Mouse (Mus musculus) spleen, adult 2 months (tissue): ENCODE data around the gene Dppa4. TPM values are rescaled to one million over a fixed set of nuclear protein-coding genes. Genes with fewer than 3 reads are reported as not detected.

Experiments
- DNase-seq, 2 experiments: peaks; one replicate each; pipeline versions ENCODE4 v3.0.0 to v3.0.0-alpha.2; 2012 to 2021; ENCODE audit warnings: low spot score in 2 of 2, low read depth in 1 of 2
- H3K27ac ChIP-seq: fragments of 200-500 bp; 2 replicates; pipeline ENCODE4 v1.5.1; 2012; ENCODE audit warnings: low read length, inconsistent platforms; ENCODE audit not compliant: insufficient read depth
- H3K27me3 ChIP-seq: fragments of 200-500 bp; 2 replicates; pipeline ENCODE4 v1.6.1; 2012; ENCODE audit warnings: mild to moderate bottlenecking, moderate library complexity, low read length, inconsistent platforms; ENCODE audit not compliant: control insufficient read depth, insufficient read depth
- H3K36me3 ChIP-seq: fragments of 200-500 bp; 2 replicates; pipeline ENCODE4 v1.6.1; 2012; ENCODE audit warnings: mild to moderate bottlenecking, low read length, inconsistent platforms; ENCODE audit not compliant: control insufficient read depth, insufficient read depth
- H3K4me1 ChIP-seq: fragments of 200-500 bp; 2 replicates; pipeline ENCODE4 v1.6.1; 2011; ENCODE audit warnings: inconsistent platforms; ENCODE audit not compliant: control insufficient read depth, insufficient read depth, insufficient read length
- H3K4me3 ChIP-seq: fragments of 200-500 bp; 2 replicates; pipeline ENCODE4 v1.5.1; 2011; ENCODE audit warnings: mild to moderate bottlenecking, inconsistent platforms; ENCODE audit not compliant: insufficient read depth, insufficient read length; ENCODE audit errors: extremely low read depth
- CTCF ChIP-seq: fragments of 200-500 bp; IDR thresholded peaks from 2 replicates; pipeline ENCODE4 v1.5.1; 2011; ENCODE audit warnings: mild to moderate bottlenecking, inconsistent platforms; ENCODE audit not compliant: insufficient read depth, insufficient read length, insufficient replicate concordance; ENCODE audit errors: extremely low read depth
- POLR2A ChIP-seq: fragments of 200-500 bp; IDR thresholded peaks from 2 replicates; pipeline ENCODE4 v1.6.1; 2011; ENCODE audit warnings: low read depth, low read length, inconsistent platforms
- WGBS: fragments of 180-500 bp; shearing (Covaris S2); methylation state at CpG from one replicate; pipeline ENCODE4 v1.1.7; 2018; 5-methylcytosine and 5-hydroxymethylcytosine counted together
- polyA plus RNA-seq: library from polyadenylated mRNA; depleted of rRNA; stranded (reverse); fragments of >200 nt; gene quantifications from 2 replicates; pipeline ENCODE4 v1.2.3, GENCODE M21; 2012; rRNA removed

The Dppa4 gene
- polyA plus RNA-seq, 1 experiment = not detected

DNA sequence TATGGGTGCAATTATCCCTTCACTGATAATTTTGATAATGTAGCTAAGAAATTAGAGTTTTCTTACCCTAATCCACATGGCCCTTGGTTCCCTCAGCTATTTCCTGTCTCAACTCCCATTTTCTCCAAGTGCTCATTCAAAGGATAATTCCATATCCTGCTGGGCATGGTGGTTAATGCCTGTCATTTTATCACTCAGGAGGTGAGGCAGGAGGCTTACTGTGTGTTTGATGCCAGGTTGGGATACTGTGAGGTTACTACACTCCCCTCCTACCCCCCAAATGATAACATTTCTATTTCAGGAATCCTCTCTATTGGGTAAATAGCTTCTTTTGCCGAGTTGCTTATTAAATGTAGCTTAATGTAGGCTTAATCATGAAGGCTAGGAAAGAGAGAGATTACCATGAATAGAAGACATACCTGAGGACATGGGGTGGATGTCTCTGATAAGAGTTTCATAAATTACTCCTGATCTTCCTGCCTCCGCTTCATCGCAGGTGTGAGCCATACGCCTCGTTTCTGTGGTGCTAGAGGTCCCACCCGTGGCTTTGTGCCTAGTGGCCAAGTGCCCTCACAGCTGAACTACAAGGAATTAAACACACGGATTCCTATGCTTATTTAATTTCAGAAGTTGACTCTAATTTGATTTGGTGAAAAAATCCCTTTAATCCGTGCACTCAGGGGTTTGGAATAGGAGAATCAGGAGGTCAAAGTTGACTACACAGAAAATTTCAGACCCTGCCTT lies 40.2 kb downstream of the Dppa4 start:
- H3K4me1 ChIP-seq = no peaks in the 10 kb centered on the region
- WGBS = 89% methylated on average over 8 of the region's 8 CpGs
- no peaks in the 10 kb centered on the region for H3K36me3 ChIP-seq
- no peak overlapping the region for H3K4me3 ChIP-seq
- no peak for TF ChIP-seq CTCF
- TF ChIP-seq POLR2A = no peak
- no peak for DNase-seq
- H3K27ac ChIP-seq = no peak overlapping the region
- no peaks in the 10 kb centered on the region for H3K27me3 ChIP-seq

DNA sequence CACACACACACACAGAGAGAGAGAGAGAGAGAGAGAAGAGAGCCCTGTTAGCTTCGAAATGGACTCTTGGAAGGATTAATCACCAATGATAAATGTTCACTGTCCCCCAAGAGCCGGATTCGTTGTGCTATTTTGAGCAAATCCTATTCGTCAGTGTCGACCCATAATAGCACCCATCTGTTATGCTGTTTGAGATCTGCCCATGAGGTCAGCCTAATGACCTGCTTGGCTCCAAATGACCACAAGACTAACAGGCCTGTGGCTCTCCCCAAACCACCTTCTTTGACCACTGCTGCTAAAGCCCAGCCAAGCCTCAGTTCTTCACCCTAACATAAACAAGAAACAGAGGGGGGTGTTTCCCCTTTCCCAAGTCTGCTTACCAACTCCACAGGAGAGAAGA lies 43.4 kb downstream of the Dppa4 start:
- no peaks in the 10 kb centered on the region for H3K36me3 ChIP-seq
- H3K27ac ChIP-seq = no peak overlapping the region
- no peaks in the 10 kb centered on the region for H3K27me3 ChIP-seq
- H3K4me1 ChIP-seq = no peaks in the 10 kb centered on the region
- no peak overlapping the region for H3K4me3 ChIP-seq
- no peak for DNase-seq
- TF ChIP-seq POLR2A (no peak), CTCF (no peak)
- 75% methylated on average over 5 of the region's 5 CpGs for whole genome bisulfite sequencing

DNA sequence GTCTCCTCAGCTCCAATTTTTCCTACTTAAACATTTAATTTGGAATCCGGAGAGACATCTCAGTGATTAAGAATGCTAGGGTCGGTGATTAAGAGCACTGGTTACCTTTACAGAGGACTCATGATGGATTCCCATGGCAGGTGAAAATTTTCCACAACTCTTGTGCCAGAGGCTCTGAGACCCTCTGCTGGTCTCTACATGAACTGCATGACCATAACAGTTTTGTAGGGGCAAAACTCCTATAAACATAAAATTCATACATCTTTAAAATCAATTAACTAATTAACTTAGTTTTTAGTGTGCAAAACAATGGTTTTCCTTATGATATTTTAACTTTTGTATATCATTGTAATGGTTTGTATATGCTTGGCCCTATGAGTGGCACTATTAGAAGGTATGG lies 44.9 kb downstream of the Dppa4 start:
- no peak for TF ChIP-seq POLR2A
- no peak for TF ChIP-seq CTCF
- no peaks in the 10 kb centered on the region for H3K36me3 ChIP-seq
- WGBS = 95% methylated on average over 2 of the region's 2 CpGs
- H3K4me1 ChIP-seq = no peaks in the 10 kb centered on the region
- H3K27ac ChIP-seq = no peak overlapping the region
- no peaks in the 10 kb centered on the region for H3K27me3 ChIP-seq
- no peak for DNase-seq
- H3K4me3 ChIP-seq = no peak overlapping the region

DNA sequence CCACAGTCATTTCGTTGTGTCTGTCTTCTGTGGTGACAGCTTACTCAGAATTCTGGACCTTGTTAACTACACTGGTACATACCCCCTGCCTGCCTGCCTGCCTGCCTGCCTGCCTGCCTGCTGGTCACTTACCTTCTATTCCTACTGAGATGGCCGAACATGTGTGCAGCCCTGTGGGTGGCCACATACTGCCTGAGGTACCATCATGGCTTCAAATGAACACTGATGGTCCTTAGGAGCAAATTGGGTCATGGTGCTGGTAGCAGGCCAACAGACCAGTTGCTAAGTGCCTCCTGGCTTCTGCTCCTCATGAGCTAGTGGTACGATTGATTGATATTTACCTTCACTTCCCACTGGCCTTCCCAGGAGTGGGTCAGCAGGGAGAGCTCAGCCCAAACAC lies 48.3 kb downstream of the Dppa4 start:
- Histone ChIP-seq H3K27ac (no peak overlapping the region), H3K4me1 (no peaks in the 10 kb centered on the region), H3K36me3 (no peaks in the 10 kb centered on the region), H3K4me3 (no peak overlapping the region), H3K27me3 (no peaks in the 10 kb centered on the region)
- DNase-seq = no peak
- TF ChIP-seq CTCF (no peak), POLR2A (no peak)
- 89% methylated on average over 3 of the region's 3 CpGs for WGBS

DNA sequence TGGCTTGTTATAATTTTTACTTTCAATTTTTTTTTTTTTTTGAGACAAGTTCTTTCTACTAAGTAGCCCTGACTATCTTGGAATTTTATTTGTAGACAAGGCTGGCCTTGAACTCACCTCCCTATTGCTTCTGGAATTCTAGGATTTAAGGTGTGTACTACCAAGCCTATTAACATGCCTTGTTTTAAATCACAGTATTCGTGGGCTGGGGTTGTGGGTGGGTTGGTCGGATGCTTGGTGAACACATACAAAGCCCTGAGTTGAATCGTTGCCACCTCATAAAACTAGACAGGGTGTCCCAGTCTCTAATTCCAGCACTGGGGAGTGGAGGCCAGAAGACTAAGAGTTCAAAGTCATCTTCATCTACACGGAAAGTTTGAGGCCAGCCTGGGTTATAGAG lies 51.8 kb downstream of the Dppa4 start:
- DNase-seq = no peak
- Histone ChIP-seq H3K27ac (no peak overlapping the region), H3K4me1 (no peaks in the 10 kb centered on the region), H3K36me3 (no peaks in the 10 kb centered on the region), H3K27me3 (no peaks in the 10 kb centered on the region), H3K4me3 (no peak overlapping the region)
- 83% methylated on average over 4 of the region's 4 CpGs for WGBS
- TF ChIP-seq POLR2A (no peak), CTCF (no peak)

Other genes starting within 250 kb of the Dppa4 start
- gene Dppa2, start 20.2 kb downstream of the Dppa4 start, polyA plus RNA-seq = 0.04 TPM in 1 of 2 replicates, not detected in the other
- not detected in 2 replicates for gene Gm5485, start 128.7 kb downstream of the Dppa4 start, polyA plus RNA-seq
- not detected in 2 replicates for gene Morc1, start 147.5 kb downstream of the Dppa4 start, polyA plus RNA-seq